1 mouse cellular context compared by ENCODE assay signal in genomic region chr9:119558119-119558854, GRCm38 (mm10).
A peak's percentile ranks its signal among the peaks of the same experiment; 100 is the strongest.
TF ChIP-seq lines count a peak whose summit lies in the region.

No protein-coding gene starts in this region.

TF ChIP-seq in CH12.LX, 34 proteins besides CTCF, POLR2A, EP300 and RAD21 (continued from another document):
- TF ChIP-seq SMC3 (IDR thresholded peaks at IDR 0.05; ENCODE audit: low read depth, low read length) (peak; percentile 94), MXI1 (IDR thresholded peaks at IDR 0.05; ENCODE audit: low read depth, low read length) (no peak)
TF ChIP-seq in CH12.LX: peak in this region for 2.
